Comparison of ENCODE assay signal across 21 mouse cellular contexts in genomic region chr8:93883241-93883640, GRCm38 (mm10).
DNase-seq lines count a peak whose midpoint lies in the region; TF ChIP-seq lines count a peak whose summit lies in the region.
"Had no signal": no experiment of that assay in that cellular context is flagged by ENCODE, and none has a peak within 500 bp of the region (broad histone marks: within the 10 kb centered on the region; RNA-seq: fewer than 3 reads in every experiment).

No protein-coding gene starts in this region.

- no peak for TF ChIP-seq POLR2A in CH12.LX (IDR thresholded peaks at IDR 0.05; ENCODE audit: low read depth, low read length)

- no peaks in the 10 kb centered on the region for H3K27me3 ChIP-seq in heart, embryonic 10.5 days (ENCODE audit: insufficient read depth, poor library complexity, severe bottlenecking)
- H3K27me3 ChIP-seq in CH12.LX (replicated peaks), result no peaks in the 10 kb centered on the region
- H3K27me3 ChIP-seq: embryonic facial prominence, embryonic 12.5 days; forebrain, embryonic 13.5 days; limb, embryonic 13.5 days; liver, embryonic 13.5 days had no signal

- H3K79me2 ChIP-seq in CH12.LX (replicated peaks; ENCODE audit: control insufficient read depth, extremely low read depth, insufficient read depth, poor library complexity, severe bottlenecking), result no peaks in the 10 kb centered on the region

- peaks cover 13% of the 10 kb centered on the region for H3K4me1 ChIP-seq in heart, embryonic 10.5 days
- peaks cover 4 to 38% of the 10 kb centered on the region in 2 experiments; a peak in 3 of 4 replicates for H3K4me1 ChIP-seq in CH12.LX (ENCODE audit: control insufficient read depth in 1 of 2, insufficient read depth in 2 of 2)
- H3K4me1 ChIP-seq: embryonic facial prominence, embryonic 12.5 days; limb, embryonic 13.5 days; liver, embryonic 13.5 days had no signal

- TF ChIP-seq CTCF in left cerebral cortex, adult 2 months (IDR thresholded peaks at IDR 0.05), result no peak; the same call in 1 of the 2 replicates
- no peak for TF ChIP-seq CTCF in CH12.LX (conservative IDR thresholded peaks at IDR 0.05 in 1 of 2, IDR thresholded peaks at IDR 0.05 in 1 of 2; ENCODE audit: low read depth in 2 of 2, low read length in 2 of 2)

- no peak for TF ChIP-seq EP300 in CH12.LX (IDR thresholded peaks at IDR 0.05; ENCODE audit: low read length)

- H3K36me3 ChIP-seq in heart, embryonic 10.5 days, result no peaks in the 10 kb centered on the region
- H3K36me3 ChIP-seq in CH12.LX (replicated peaks in 1 of 2; ENCODE audit: control insufficient read depth in 1 of 2, insufficient read depth in 1 of 2, low read length in 1 of 2), result peaks cover 0 to 6% of the 10 kb centered on the region in 2 experiments
- H3K36me3 ChIP-seq: embryonic facial prominence, embryonic 12.5 days; G1E; limb, embryonic 13.5 days; liver, embryonic 13.5 days had no signal

- intact Hi-C loops in left cerebral cortex, adult 2 months (cut with DNase I), result loop anchor here (5.0 kb wide), 1 partner anchor 51 kb away; no protein-coding TSS in a partner anchor

- no peak overlapping the region for H3K4me3 ChIP-seq in heart, embryonic 10.5 days
- no peak overlapping the region for H3K4me3 ChIP-seq in left cerebral cortex, adult 2 months
- no peak overlapping the region for H3K4me3 ChIP-seq in CH12.LX (replicated peaks in 1 of 3; ENCODE audit: low read depth in 2 of 3, low read length in 2 of 3, poor library complexity in 1 of 3)
- H3K4me3 ChIP-seq: embryonic facial prominence, embryonic 12.5 days; erythroblast, embryonic 14.5 days; forebrain, embryonic 13.5 days; limb, embryonic 13.5 days; liver, embryonic 13.5 days; myocyte had no signal

- DNase-seq in cerebellum, adult 18-20 months, result peak; percentile 51 to 53
- no peak for DNase-seq in cerebellum, adult 11 months
- DNase-seq in heart, embryonic 10.5 days (ENCODE audit: low spot score), result no peak
- no peak for DNase-seq in heart, adult 18-20 months
- no peak for DNase-seq in left cerebral cortex, adult 2 months (ENCODE audit: extremely low spot score in 1 of 2, low spot score in 2 of 2)
- DNase-seq in left cerebral cortex, adult 8-10 months (ENCODE audit: low spot score in 2 of 2), result no peak
- DNase-seq in CH12.LX (ENCODE audit: extremely low read depth), result no peak
- no peak for DNase-seq in thymus, postnatal 10 days (ENCODE audit: low spot score in 2 of 2)
- DNase-seq: adrenal gland, postnatal 10 days; gastrocnemius, postnatal 14 days; liver, embryonic 13.5 days; lung, embryonic 14.5 days; lung, postnatal 36 days; thymus, adult 2 months had no signal

- TF ChIP-seq RAD21 in CH12.LX (IDR thresholded peaks at IDR 0.05; ENCODE audit: low read depth, low read length), result no peak

- H3K9me3 ChIP-seq in heart, embryonic 10.5 days, result no peaks in the 10 kb centered on the region
- no peaks in the 10 kb centered on the region for H3K9me3 ChIP-seq in CH12.LX (replicated peaks; ENCODE audit: low read length)
- H3K9me3 ChIP-seq: embryonic facial prominence, embryonic 12.5 days; forebrain, embryonic 13.5 days; limb, embryonic 13.5 days; liver, embryonic 13.5 days had no signal

- dilution Hi-C loops in CH12.LX (cut with MboI; ENCODE audit: extremely low pct_ligation_motif_present, extremely low pct_unique_long_range_greater_than_20kb, low sequenced_read_pairs), result no loop called here

- H3K4me2 ChIP-seq in CH12.LX (ENCODE audit: insufficient read depth, low read depth, poor library complexity, severe bottlenecking), result no peak overlapping the region
- H3K4me2 ChIP-seq: embryonic facial prominence, embryonic 12.5 days; forebrain, embryonic 13.5 days; hindbrain, embryonic 14.5 days; limb, embryonic 13.5 days; liver, embryonic 13.5 days; lung, embryonic 14.5 days had no signal

- in situ Hi-C loops in CH12.LX (cut with MboI; ENCODE audit: low pct_ligation_motif_present, low pct_unique_long_range_greater_than_20kb, low sequenced_read_pairs), result no loop called here

- H3K9ac ChIP-seq in CH12.LX (ENCODE audit: insufficient read depth, low read depth), result no peak overlapping the region
- H3K9ac ChIP-seq: embryonic facial prominence, embryonic 12.5 days; forebrain, embryonic 13.5 days; hindbrain, embryonic 14.5 days; limb, embryonic 13.5 days; liver, embryonic 13.5 days; lung, embryonic 14.5 days had no signal

- H3K27ac ChIP-seq in heart, embryonic 10.5 days, result peak overlapping the region; percentile 8; the same call in 1 of the 2 replicates
- peak overlapping the region; percentile 83 for H3K27ac ChIP-seq in left cerebral cortex, adult 2 months
- H3K27ac ChIP-seq in CH12.LX (ENCODE audit: insufficient read depth, low read depth), result no peak overlapping the region
- H3K27ac ChIP-seq: embryonic facial prominence, embryonic 12.5 days; forebrain, embryonic 13.5 days; hindbrain, embryonic 14.5 days; limb, embryonic 13.5 days; liver, embryonic 13.5 days had no signal

TF ChIP-seq in CH12.LX, 34 proteins besides CTCF, POLR2A, EP300 and RAD21:
- TF ChIP-seq JUN (IDR thresholded peaks at IDR 0.05; ENCODE audit: insufficient read depth, low read depth, low read length) (no peak), NELFE (IDR thresholded peaks at IDR 0.05; ENCODE audit: low read depth, low read length) (no peak), CHD2 (IDR thresholded peaks at IDR 0.05; ENCODE audit: low read length) (peak; percentile 56; the same call in 1 of the 2 replicates), ZKSCAN1 (IDR thresholded peaks at IDR 0.05; ENCODE audit: borderline replicate concordance, low read depth, low read length) (no peak)

Comparison
In these comparisons a context has a peak if more than half of its experiments do, and no peak if none do; other contexts are left out.
1. DNase-seq: peak in cerebellum, adult 18-20 months (2 of 2); none in cerebellum, adult 11 months (single experiment), heart, embryonic 10.5 days (single experiment), heart, adult 18-20 months (0 of 2), left cerebral cortex, adult 2 months (0 of 2), left cerebral cortex, adult 8-10 months (0 of 2), CH12.LX (single experiment) and thymus, postnatal 10 days (0 of 2).